Comparison of ENCODE assay signal across 8 mouse cellular contexts in genomic region chr2:90744285-90745052, GRCm38 (mm10). TPM values are rescaled to one million over a fixed set of nuclear protein-coding genes. Genes with fewer than 3 reads are reported as not detected.
DNase-seq lines count a peak whose midpoint lies in the region; ATAC-seq lines count a peak whose summit lies in the region.

No protein-coding gene starts in this region.

- H3K4me1 ChIP-seq in erythroblast, embryonic 14.5 days (ENCODE audit: control insufficient read depth) = peaks cover 36% of the 10 kb centered on the region
- peaks cover 30% of the 10 kb centered on the region for H3K4me1 ChIP-seq in forebrain, embryonic 12.5 days
- peaks cover 11% of the 10 kb centered on the region; the same call in 1 of the 2 replicates for H3K4me1 ChIP-seq in intestine, embryonic 15.5 days (replicated peaks)

- H3K27me3 ChIP-seq in erythroblast, embryonic 14.5 days (ENCODE audit: control insufficient read depth) = no peaks in the 10 kb centered on the region
- no peaks in the 10 kb centered on the region for H3K27me3 ChIP-seq in forebrain, embryonic 12.5 days
- H3K27me3 ChIP-seq in intestine, embryonic 15.5 days (replicated peaks) = no peaks in the 10 kb centered on the region

- 0 out of 2 replicates have a peak overlapping the region, but pooled peaks have one; percentile 9 for H3K9ac ChIP-seq in forebrain, embryonic 12.5 days
- no peak overlapping the region for H3K9ac ChIP-seq in intestine, embryonic 15.5 days

- H3K4me3 ChIP-seq in erythroblast, embryonic 14.5 days (replicated peaks) = peak overlapping the region; percentile 96
- H3K4me3 ChIP-seq in forebrain, embryonic 12.5 days (replicated peaks) = peak overlapping the region; percentile 34
- H3K4me3 ChIP-seq in intestine, embryonic 15.5 days (replicated peaks) = peak overlapping the region; percentile 93

- peak; percentile 2 for DNase-seq in Muller cell, postnatal 12 days (ENCODE audit: inconsistent ontology term)
- peak; percentile 3 for DNase-seq in lung, postnatal 36 days
- DNase-seq in thymus, postnatal 36 days = peak; percentile 11 to 14
- no peak for DNase-seq in layer of hippocampus, postnatal 36 days

- WGBS in forebrain, embryonic 12.5 days = 74% methylated on average over 12 of the region's 12 CpGs
- 57% methylated on average over 12 of the region's 12 CpGs for WGBS in intestine, embryonic 15.5 days

- H3K4me2 ChIP-seq in forebrain, embryonic 12.5 days = peak overlapping the region; percentile 53
- H3K4me2 ChIP-seq in intestine, embryonic 15.5 days (replicated peaks) = peak overlapping the region; percentile 55

- peak overlapping the region; percentile 93 for H3K27ac ChIP-seq in forebrain, embryonic 12.5 days
- H3K27ac ChIP-seq in intestine, embryonic 15.5 days = peak overlapping the region; percentile 61

- peaks cover 6% of the 10 kb centered on the region for H3K9me3 ChIP-seq in erythroblast, embryonic 14.5 days (ENCODE audit: control insufficient read depth, low read length)
- no peaks in the 10 kb centered on the region for H3K9me3 ChIP-seq in forebrain, embryonic 12.5 days
- no peaks in the 10 kb centered on the region for H3K9me3 ChIP-seq in intestine, embryonic 15.5 days

- no peak for ATAC-seq in erythroblast, adult 5-6 weeks (replicated peaks; ENCODE audit: low FRiP score, poor library complexity, severe bottlenecking)
- peak; percentile 1; the same call in 1 of the 2 replicates for ATAC-seq in forebrain, embryonic 12.5 days (ENCODE audit: low FRiP score)
- peak; percentile 0; the same call in 1 of the 2 replicates for ATAC-seq in intestine, embryonic 15.5 days

- peaks cover 32% of the 10 kb centered on the region for H3K36me3 ChIP-seq in erythroblast, embryonic 14.5 days (ENCODE audit: control insufficient read depth)
- H3K36me3 ChIP-seq in forebrain, embryonic 12.5 days (replicated peaks) = peaks cover 18% of the 10 kb centered on the region
- H3K36me3 ChIP-seq in intestine, embryonic 15.5 days = peaks cover 9% of the 10 kb centered on the region

RNA-seq across cellular contexts. Expression of gene Fnbp4, which starts 0.7 kb away (rescaled TPM):
- polyA plus RNA-seq in erythroblast, embryonic 14.5 days (2012) = 3.9 and 6.2 TPM in 2 replicates
- 51.0 and 63.2 TPM in 2 replicates for total RNA-seq in erythroblast, adult 5-6 weeks (2015; ENCODE audit: low replicate concordance)
- 135 and 192 TPM in 2 replicates for total RNA-seq in erythroblast, adult 5-6 weeks (2017; ENCODE audit: low replicate concordance)
- 142 and 153 TPM in 2 replicates for polyA plus RNA-seq in forebrain, embryonic 12.5 days (2016; fragmentation: Nextera tagmentation; extraction: Ambion mirVana)
- polyA plus RNA-seq in intestine, embryonic 15.5 days (2015; fragmentation: Nextera tagmentation; extraction: Ambion mirVana) = 67.0 and 71.5 TPM in 2 replicates
- total RNA-seq in layer of hippocampus, postnatal 36 days (2021) = 10 to 100 TPM; 53.5 to 66.8 TPM

RNA-seq across cellular contexts. Expression of gene Agbl2, which starts 38.1 kb away (rescaled TPM):
- polyA plus RNA-seq in erythroblast, embryonic 14.5 days (2012) = not detected in 2 replicates
- total RNA-seq in erythroblast, adult 5-6 weeks (2015; ENCODE audit: low replicate concordance) = not detected in 2 replicates
- not detected in 2 replicates for total RNA-seq in erythroblast, adult 5-6 weeks (2017; ENCODE audit: low replicate concordance)
- 0.69 and 0.82 TPM in 2 replicates for polyA plus RNA-seq in forebrain, embryonic 12.5 days (2016; fragmentation: Nextera tagmentation; extraction: Ambion mirVana)
- 0.44 and 0.57 TPM in 2 replicates for polyA plus RNA-seq in intestine, embryonic 15.5 days (2015; fragmentation: Nextera tagmentation; extraction: Ambion mirVana)
- under 1 TPM; 0.47 to 0.78 TPM for total RNA-seq in layer of hippocampus, postnatal 36 days (2021)

Comparison
In these comparisons a context has a peak if more than half of its experiments do, and no peak if none do; other contexts are left out.
1. H3K4me3 ChIP-seq: peak in every context shown above with its lines; median percentile 96 in erythroblast, embryonic 14.5 days; 93 in intestine, embryonic 15.5 days; 34 in forebrain, embryonic 12.5 days.
2. DNase-seq: peak in Muller cell, postnatal 12 days (single experiment), lung, postnatal 36 days (single experiment) and thymus, postnatal 36 days (2 of 2); none in layer of hippocampus, postnatal 36 days (0 of 2).